Mouse (Mus musculus) MEL-GATA-1-ER (cell line): Measurements from ENCODE around the gene Syn3.
"Not testable (repeated sequence)": the region's sequence is repeated elsewhere in the genome, so short reads cannot be mapped to it uniquely, and the experiment has no call there.

Experiments used
- DNase-seq: peaks from one replicate; pipeline ENCODE4 v3.0.0-alpha.2; 2012; ENCODE audit warnings: low read depth; ENCODE audit errors: extremely low read depth

Syn3 gene

DNA sequence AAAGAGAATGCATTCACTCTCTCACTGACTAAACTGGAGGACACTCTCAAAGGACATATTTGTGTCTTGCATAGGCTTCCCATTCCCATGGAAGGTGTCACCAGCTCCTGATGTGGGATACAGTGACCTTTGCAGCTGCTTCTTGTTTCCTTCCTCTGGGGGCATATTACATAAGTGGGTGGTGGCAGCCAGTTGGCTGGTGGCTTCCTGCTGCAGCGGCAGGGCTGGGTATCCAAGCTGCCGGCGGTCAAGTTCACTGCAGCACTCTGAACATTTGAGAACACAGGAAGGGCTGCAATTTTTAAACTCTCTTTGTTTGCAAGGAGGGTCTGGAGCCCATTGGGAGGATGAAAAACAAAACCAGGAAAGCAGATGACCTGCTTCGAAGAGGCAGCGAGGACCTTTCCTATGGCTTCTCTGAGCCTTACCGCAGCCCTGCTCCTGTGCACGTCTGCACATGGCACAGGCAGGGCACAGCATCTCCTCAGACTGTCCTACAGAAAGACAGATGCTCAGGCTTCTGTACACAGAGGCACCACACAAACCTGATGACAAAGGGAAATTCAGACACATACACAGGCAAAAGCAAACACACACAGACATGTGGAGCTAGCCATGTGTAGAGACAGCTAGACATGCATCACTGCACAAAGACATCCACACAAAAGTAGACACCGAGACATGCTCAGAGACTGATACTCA lies 340.3 kb downstream of the Syn3 start:
- DNase-seq, result no peak

GRCm38 (mm10) chr10:86155344-86155743 lies 343.4 kb downstream of the Syn3 start:
- no peak for DNase-seq

GRCm38 (mm10) chr10:86153221-86153620 lies 345.5 kb downstream of the Syn3 start:
- DNase-seq, result no peak

DNA sequence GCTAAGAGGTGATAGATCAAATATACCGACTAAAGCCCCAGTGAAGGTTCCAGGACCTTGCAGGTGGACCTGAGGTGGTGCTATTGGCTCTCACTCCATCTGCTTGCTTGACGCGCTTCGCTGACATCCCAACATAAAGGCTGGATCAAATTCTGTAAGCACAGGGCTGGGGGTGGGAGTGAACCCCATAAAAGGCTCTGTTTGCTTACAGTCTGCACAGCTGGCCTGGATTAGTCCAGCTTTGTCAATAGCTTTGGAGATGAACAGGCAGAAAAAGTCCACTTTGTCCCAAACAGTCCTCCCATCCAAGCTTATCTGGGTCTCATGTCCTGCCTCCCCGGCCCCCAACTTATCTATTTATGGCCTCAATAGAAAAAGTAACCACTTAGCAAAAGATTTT lies 347.3 kb downstream of the Syn3 start:
- no peak for DNase-seq

GRCm38 (mm10) chr10:86150076-86150475 lies 348.6 kb downstream of the Syn3 start:
- DNase-seq, result no peak

DNA sequence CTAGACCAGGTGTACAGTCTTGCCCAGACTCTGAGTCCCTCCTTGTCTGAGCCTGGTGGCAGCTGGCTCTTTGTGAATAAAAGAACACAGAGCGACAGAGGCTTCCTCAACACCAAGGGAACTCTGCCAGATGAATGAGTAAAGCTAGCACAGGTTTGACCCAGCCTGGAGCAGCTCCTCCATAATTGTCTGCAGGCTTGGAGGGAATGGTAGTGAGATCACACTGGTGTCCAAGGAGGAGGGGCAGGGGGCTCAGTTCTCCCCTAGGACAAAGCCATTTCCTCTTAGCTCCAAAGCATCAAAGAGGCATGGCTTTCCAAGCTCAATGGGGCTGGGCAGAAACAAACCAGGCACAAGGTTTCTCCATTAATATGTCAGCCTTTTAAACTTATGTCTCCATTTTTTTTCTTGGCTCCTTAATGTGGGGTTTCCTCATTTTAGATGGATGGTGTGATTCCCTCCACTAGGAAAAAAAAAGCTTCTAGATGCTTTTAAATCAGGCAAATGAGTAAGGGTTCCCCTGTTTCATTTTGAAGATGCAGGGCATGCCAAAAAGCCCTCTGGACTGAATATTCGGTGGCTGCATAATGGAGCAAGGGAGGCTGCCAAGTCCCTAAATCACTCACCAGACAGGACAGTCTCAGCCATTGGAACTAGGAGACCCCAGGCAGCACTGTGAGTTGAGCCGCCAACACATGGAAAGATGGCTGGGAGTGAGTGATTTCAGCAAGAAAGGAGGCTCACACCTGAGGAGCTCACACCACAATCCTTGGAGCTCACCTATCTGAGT lies 349.5 kb downstream of the Syn3 start:
- DNase-seq, result no peak

GRCm38 (mm10) chr10:86139061-86139681 lies 359.5 kb downstream of the Syn3 start:
- DNase-seq, result no peak

DNA sequence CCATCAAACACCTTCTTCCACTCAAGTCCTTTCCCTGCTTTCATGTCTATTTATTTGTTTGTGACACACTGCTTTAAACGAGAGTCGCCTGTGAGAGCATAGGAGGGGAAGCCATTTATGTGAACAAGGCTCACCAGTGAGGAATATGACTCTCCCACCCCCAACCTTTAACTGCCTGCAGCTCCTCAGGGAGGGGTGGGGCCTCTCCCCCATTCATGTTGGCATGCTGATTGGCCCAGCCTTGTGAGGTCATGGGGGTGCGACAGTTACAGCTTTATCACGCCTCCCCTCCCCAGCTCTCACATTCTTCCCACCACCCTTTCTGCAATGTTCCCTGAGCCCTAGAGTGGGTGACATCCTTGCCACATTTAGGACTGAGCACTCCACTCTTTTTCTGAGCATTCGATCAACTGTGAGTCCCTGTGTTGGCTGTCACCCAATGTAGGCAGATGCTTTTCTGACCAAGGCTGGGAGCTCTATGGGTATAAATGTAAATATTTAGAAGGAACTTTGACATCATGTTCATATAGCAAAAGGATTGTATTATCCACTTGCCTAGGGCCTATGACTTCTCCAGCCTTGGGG lies 361.0 kb downstream of the Syn3 start:
- DNase-seq, result no peak

DNA sequence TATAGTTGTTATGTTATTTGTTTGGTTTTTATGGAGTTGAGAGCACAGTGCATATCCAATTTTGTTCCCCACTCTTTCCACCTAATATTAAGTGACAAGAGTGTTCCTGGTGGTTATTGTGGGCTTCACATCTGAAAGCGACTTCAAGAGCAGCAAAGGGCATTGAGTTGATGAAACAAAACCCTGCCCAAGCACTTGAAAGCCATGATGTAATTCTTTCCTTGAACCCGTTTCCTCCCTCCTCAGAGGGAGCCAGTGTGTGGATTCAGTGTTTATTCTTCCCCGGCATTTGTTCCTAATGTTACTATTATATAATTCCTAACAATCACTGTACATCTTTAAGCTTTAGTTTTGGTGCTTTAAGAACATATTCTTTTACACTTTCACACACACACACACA lies 361.6 kb downstream of the Syn3 start:
- no peak for DNase-seq

- DNase-seq, result no peak
These were observed 362.4 kb downstream of the Syn3 start for GRCm38 (mm10) chr10:86136249-86136648.

GRCm38 (mm10) chr10:86134848-86135247 lies 363.8 kb downstream of the Syn3 start:
- no peak for DNase-seq

DNA sequence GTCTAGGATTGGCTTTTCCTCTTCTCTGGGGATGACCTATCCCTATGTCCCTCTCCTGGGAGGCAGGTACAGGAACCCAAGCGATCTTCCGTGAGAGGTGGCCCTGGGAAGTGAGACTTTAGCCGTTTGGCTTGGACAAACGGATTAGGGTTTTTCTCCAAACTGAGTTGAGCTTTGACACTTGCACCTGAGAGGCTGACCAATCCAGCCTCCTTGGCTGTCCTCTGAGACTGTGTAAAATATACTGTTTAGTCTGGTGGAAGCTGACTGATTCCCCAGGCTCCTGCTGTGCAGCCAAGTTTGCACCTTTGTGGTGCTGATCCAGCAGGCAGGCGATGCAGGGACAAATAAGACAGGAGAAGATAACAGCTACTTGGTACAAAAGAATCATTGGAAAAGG lies 364.4 kb downstream of the Syn3 start:
- no peak for DNase-seq

DNA sequence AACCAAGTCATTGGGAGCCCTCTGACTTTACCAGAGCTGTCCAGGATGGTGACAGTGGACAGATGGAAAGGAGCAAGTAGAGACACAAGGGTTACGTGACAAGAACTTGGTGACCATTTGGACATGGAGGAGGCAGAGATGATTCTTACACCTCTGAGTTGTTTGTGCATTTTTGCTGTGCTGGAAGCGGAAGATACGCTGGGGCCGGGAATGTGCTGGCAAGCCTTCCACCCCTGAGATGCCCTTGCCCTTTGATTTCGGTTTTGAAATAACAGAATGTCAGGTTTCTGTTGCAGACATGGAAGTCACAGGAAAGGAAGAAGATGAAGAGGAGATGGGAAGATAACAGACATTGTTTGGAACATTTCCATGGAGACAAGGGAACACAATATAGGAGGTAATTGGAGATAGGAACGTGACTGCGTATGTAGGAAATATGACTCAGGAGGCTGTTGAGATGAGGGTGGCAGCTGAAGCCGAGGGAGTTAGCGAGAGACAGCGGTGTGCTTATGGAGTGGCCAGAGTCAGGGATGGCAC lies 366.2 kb downstream of the Syn3 start:
- DNase-seq, result no peak

DNA sequence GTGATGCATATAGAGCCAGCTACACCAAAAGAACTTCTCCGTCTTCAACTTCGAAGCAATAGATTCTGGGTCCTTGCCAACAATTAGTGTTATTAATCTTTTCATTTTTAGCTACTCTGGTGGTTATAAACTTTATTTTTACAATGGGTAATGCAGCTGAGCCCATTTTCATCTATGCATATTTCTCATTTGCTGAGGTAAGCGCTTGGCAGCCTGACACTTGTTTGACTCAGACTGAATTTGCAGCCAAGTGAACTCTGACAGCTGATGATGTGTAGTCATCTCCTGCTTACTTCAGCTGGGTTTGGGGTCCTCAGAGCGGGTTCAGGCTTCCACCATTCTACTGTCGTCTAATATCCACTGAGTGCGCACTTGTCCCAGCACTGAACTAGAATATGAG lies 369.6 kb downstream of the Syn3 start:
- no peak for DNase-seq

DNA sequence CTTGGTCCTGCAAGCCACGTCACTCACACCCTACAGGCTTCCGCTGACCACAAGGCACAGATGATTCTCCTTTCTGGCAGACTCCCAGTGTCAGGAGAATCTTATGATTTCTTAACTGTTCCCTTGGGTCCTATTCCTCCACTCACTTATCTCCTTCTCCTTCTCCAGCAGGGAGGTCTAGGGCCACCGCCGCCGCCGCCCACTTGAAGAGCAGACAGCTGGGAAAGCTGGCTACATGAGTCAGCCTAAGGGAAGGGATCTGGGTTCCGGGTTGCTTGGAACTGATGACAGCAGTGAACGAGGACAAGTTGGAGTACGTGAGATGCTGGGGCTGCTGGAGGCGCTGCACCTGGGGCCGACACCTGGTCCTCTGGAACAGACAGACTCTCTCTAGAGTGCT lies 372.2 kb downstream of the Syn3 start:
- DNase-seq, result no peak

- no peak for DNase-seq
These were observed 373.3 kb downstream of the Syn3 start for GRCm38 (mm10) chr10:86125421-86125820.

- no peak for DNase-seq
These were observed 374.6 kb downstream of the Syn3 start for GRCm38 (mm10) chr10:86124115-86124514.

DNA sequence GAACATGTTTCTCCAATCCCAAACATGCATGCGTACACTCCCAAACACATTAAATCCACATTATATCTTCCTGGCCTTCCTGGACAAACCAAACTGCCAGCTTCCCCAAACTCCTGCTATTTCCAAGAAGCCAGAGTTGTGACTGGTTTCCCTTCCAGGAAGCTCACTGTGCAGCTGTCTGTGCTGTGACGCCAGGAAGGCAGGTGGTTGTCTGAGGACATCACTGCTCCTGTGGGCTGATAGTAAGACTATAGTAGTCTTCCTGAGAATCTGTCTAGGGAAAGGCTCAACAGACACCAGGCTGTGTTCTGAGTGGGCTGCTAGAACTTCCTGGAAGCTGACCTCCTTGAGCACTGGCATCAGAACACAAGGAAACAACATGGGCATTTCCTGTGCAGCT lies 375.5 kb downstream of the Syn3 start:
- DNase-seq, result no peak

GRCm38 (mm10) chr10:86122456-86122855 lies 376.2 kb downstream of the Syn3 start:
- not testable (repeated sequence) for DNase-seq

- no peak for DNase-seq
These were observed 382.4 kb downstream of the Syn3 start for GRCm38 (mm10) chr10:86116268-86116667.

- no peak for DNase-seq
These were observed 384.3 kb downstream of the Syn3 start for GRCm38 (mm10) chr10:86114431-86114848.

GRCm38 (mm10) chr10:86108797-86109196 lies 389.9 kb downstream of the Syn3 start:
- no peak for DNase-seq
